Mouse (Mus musculus): ENCODE results near the gene Rimklb. TPM values are rescaled to one million over a fixed set of nuclear protein-coding genes. Genes with fewer than 3 reads are reported as not detected.

Rimklb gene
- polyA plus RNA-seq, 1 experiment from 2014 or later = 6.6 TPM

DNA sequence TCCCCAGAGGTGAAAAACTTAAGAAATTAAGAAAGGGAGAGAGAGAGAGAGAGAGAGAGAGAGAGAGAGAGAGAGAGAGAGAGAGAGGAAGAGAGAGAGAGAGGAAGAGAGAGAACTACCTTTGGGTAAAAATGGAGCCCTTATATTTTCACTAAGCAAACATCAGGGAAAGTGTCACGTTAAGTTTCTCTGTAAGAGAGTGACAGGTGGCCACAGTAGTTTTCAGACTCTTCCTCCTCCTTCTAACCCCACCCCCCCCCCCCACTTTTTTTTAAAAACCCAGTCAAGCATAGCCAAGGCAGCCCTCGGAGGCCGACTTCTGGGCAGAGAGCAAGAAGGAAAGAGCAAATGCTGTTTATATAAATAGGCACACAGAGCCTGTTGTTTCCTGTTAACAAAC is 35.5 kb upstream of the Rimklb start:
- no peaks in the 10 kb centered on the region for H3K9me3 ChIP-seq (replicated peaks; ENCODE audit: low read length)
- H3K4me2 ChIP-seq (ENCODE audit: low read length) = no peak overlapping the region
- no peak for ATAC-seq (replicated peaks; ENCODE audit: low FRiP score, low read depth)
- WGBS = 16% methylated on average over 3 of the region's 3 CpGs
- no peak for TF ChIP-seq CTCF (IDR thresholded peaks at IDR 0.05; ENCODE audit: low read depth)
- no peak overlapping the region for H3K27ac ChIP-seq
- H3K4me3 ChIP-seq (replicated peaks; ENCODE audit: low read depth, low read length) = no peak overlapping the region
- no peaks in the 10 kb centered on the region for H3K27me3 ChIP-seq (ENCODE audit: insufficient read depth, low read length)
- H3K9ac ChIP-seq (ENCODE audit: low read depth, low read length) = no peak overlapping the region
- no peaks in the 10 kb centered on the region for H3K36me3 ChIP-seq (ENCODE audit: insufficient read depth, low read length)
- H3K4me1 ChIP-seq (replicated peaks; ENCODE audit: insufficient read depth, low read length) = no peaks in the 10 kb centered on the region
- no peak for DNase-seq (ENCODE audit: low spot score)

DNA sequence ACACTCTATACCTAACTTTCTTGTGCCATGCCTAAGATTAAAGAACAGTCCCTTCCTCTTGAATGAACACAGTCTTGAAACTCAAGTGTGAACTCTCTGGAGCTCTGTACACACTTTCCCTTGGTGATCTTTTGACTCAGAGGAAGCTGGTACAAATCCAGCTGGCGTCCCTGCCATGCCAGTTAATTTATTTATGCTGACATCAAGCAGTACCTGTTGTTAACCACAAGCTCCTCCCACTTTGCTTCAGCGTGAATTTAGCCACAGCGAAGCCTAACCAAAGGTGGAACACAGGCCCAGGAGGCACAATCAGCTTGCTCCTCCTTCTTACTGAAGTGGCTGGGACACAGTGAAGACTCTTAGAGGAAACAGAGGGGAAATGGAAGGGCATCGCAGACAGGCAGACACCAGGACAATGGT is 34.3 kb upstream of the Rimklb start:
- Histone ChIP-seq H3K36me3 (ENCODE audit: insufficient read depth, low read length) (no peaks in the 10 kb centered on the region), H3K4me3 (replicated peaks; ENCODE audit: low read depth, low read length) (no peak overlapping the region), H3K4me2 (ENCODE audit: low read length) (peak overlapping the region; percentile 41), H3K4me1 (replicated peaks; ENCODE audit: insufficient read depth, low read length) (no peaks in the 10 kb centered on the region), H3K9me3 (replicated peaks; ENCODE audit: low read length) (no peaks in the 10 kb centered on the region), H3K27me3 (ENCODE audit: insufficient read depth, low read length) (no peaks in the 10 kb centered on the region), H3K27ac (no peak overlapping the region), H3K9ac (ENCODE audit: low read depth, low read length) (0 out of 2 replicates have a peak overlapping the region, but pooled peaks have one; percentile 37)
- 11% methylated on average over 4 of the region's 4 CpGs for WGBS
- peak; percentile 73; the same call in 1 of the 2 replicates for ATAC-seq (replicated peaks; ENCODE audit: low FRiP score, low read depth)
- TF ChIP-seq CTCF (IDR thresholded peaks at IDR 0.05; ENCODE audit: low read depth) = no peak
- DNase-seq (ENCODE audit: low spot score) = peak; percentile 44

DNA sequence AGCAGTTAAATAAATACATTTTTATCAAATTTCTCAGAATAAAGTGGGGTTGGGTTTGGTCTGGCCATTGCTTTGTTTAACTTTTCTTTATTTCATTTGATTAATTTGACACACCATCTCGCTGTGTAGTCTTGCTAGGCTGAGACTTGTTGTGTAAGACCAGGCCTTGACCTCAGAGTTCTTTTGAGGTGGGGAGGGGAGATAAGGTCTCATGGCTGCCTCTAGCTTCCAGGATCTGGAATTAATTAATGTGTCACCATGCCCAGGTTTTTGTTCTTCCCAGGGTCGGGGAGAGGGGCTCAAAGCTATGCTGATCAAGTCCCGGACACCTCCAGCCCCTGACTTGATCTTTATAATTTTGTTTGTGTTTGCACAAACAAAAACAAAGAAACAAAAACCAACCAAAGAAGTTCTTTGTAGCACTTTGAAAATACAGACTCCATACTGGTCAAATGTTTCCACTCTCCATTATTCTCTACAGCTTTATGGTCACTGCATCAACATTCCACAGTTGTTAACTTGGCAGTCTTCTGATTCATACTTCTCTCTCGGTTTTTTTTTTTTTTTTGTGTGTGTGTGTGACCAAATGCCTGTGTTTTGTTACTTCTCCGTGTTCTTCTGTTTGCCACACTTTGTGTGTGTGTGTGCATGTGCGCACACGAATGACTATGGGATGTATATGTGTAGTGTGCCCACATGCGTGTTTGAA is 33.1 kb upstream of the Rimklb start:
- ATAC-seq (replicated peaks; ENCODE audit: low FRiP score, low read depth) = no peak

DNA sequence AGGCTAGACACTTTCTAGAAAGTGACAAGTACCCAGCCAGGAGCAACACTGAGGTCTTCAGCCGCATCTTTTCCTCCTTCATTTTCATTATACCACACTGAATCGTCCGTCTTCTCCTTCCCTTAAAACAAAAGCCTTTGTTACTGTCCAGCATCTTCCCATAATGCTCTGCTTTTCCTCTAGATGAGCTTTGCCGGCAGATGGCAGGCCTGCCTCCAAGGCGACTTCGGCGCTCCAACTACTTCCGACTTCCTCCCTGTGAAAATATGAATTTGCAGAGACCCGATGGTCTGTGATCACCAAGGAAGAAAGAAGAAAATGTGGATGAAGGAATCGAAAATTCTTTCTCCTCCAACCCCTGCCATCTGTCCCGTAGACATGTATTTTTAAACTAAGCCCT is 29.6 kb upstream of the Rimklb start:
- DNase-seq (ENCODE audit: low spot score) (no peak), ATAC-seq (replicated peaks; ENCODE audit: low FRiP score, low read depth) (no peak)
- no peaks in the 10 kb centered on the region for H3K36me3 ChIP-seq (ENCODE audit: insufficient read depth, low read length)
- H3K9ac ChIP-seq (ENCODE audit: low read depth, low read length) = no peak overlapping the region
- WGBS = 87% methylated on average over 11 of the region's 11 CpGs
- H3K27me3 ChIP-seq (ENCODE audit: insufficient read depth, low read length) = no peaks in the 10 kb centered on the region
- H3K9me3 ChIP-seq (replicated peaks; ENCODE audit: low read length) = no peaks in the 10 kb centered on the region
- no peak overlapping the region for H3K4me3 ChIP-seq (replicated peaks; ENCODE audit: low read depth, low read length)
- H3K4me2 ChIP-seq (ENCODE audit: low read length) = no peak overlapping the region
- H3K27ac ChIP-seq = no peak overlapping the region
- no peaks in the 10 kb centered on the region for H3K4me1 ChIP-seq (replicated peaks; ENCODE audit: insufficient read depth, low read length)
- no peak for TF ChIP-seq CTCF (IDR thresholded peaks at IDR 0.05; ENCODE audit: low read depth)

More for the DNA sequence above, 33.1 kb upstream of the Rimklb start:
- peak; percentile 74 for DNase-seq (ENCODE audit: low spot score)
- no peaks in the 10 kb centered on the region for H3K9me3 ChIP-seq (replicated peaks; ENCODE audit: low read length)
- TF ChIP-seq CTCF (IDR thresholded peaks at IDR 0.05; ENCODE audit: low read depth) = no peak
- no peak overlapping the region for H3K9ac ChIP-seq (ENCODE audit: low read depth, low read length)
- no peaks in the 10 kb centered on the region for H3K4me1 ChIP-seq (replicated peaks; ENCODE audit: insufficient read depth, low read length)
- no peak overlapping the region for H3K4me3 ChIP-seq (replicated peaks; ENCODE audit: low read depth, low read length)
- H3K27ac ChIP-seq = peak overlapping the region; percentile 72
- H3K36me3 ChIP-seq (ENCODE audit: insufficient read depth, low read length) = no peaks in the 10 kb centered on the region
- no peak overlapping the region for H3K4me2 ChIP-seq (ENCODE audit: low read length)
- H3K27me3 ChIP-seq (ENCODE audit: insufficient read depth, low read length) = no peaks in the 10 kb centered on the region
- WGBS = 61% methylated on average over 8 of the region's 8 CpGs

DNA sequence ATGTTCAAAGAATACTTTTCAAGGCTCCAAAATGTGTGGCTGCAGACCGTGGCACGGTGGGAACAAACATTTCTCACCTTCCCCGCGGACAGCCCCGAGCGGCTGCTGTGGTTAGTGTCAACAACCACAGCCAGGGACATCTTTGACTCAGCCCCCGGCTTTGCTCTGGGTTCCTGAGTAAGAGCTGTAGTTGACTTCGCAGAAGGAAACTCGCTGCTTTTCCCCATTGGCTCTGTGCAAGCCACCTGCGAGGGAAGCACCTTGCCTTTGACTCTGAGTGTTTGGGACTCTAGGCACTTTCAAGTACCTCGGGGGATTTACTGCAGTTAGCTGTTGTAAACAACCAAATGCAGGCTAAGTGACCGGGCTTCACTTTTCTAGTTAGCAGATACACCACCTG is 29.0 kb upstream of the Rimklb start:
- Histone ChIP-seq H3K4me1 (replicated peaks; ENCODE audit: insufficient read depth, low read length) (no peaks in the 10 kb centered on the region), H3K4me3 (replicated peaks; ENCODE audit: low read depth, low read length) (no peak overlapping the region), H3K27ac (no peak overlapping the region), H3K27me3 (ENCODE audit: insufficient read depth, low read length) (no peaks in the 10 kb centered on the region), H3K9me3 (replicated peaks; ENCODE audit: low read length) (no peaks in the 10 kb centered on the region), H3K9ac (ENCODE audit: low read depth, low read length) (no peak overlapping the region), H3K4me2 (ENCODE audit: low read length) (no peak overlapping the region), H3K36me3 (ENCODE audit: insufficient read depth, low read length) (no peaks in the 10 kb centered on the region)
- WGBS = 20% methylated on average over 12 of the region's 12 CpGs
- DNase-seq (ENCODE audit: low spot score) (no peak), ATAC-seq (replicated peaks; ENCODE audit: low FRiP score, low read depth) (no peak)
- TF ChIP-seq CTCF (IDR thresholded peaks at IDR 0.05; ENCODE audit: low read depth) = no peak

DNA sequence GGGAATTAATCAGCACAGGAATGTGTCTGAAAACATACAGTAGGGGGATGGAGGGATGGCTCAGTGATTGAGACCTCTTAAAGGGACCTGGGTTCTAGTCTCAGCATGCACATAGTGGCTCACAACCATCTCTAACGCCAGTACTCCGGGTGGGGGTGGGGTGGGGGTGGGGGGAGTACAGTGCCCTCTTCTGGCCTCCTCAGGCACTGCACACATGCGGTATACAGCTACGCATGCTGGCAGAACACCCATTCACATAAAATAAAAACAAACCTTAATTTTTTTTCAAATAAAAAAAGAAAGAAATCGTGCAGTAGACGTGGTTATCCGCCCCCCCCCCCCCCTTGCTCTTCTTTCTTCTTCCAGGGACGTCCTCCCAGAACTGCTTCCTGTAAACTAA is 24.7 kb upstream of the Rimklb start:
- no peak overlapping the region for H3K4me2 ChIP-seq (ENCODE audit: low read length)
- H3K9me3 ChIP-seq (replicated peaks; ENCODE audit: low read length) = no peaks in the 10 kb centered on the region
- WGBS = 92% methylated on average over 8 of the region's 8 CpGs
- DNase-seq (ENCODE audit: low spot score) (no peak), ATAC-seq (replicated peaks; ENCODE audit: low FRiP score, low read depth) (0 out of 2 replicates have a peak, but pooled peaks have one; percentile 2)
- H3K4me3 ChIP-seq (replicated peaks; ENCODE audit: low read depth, low read length) = no peak overlapping the region
- TF ChIP-seq CTCF (IDR thresholded peaks at IDR 0.05; ENCODE audit: low read depth) = no peak
- H3K36me3 ChIP-seq (ENCODE audit: insufficient read depth, low read length) = no peaks in the 10 kb centered on the region
- H3K9ac ChIP-seq (ENCODE audit: low read depth, low read length) = no peak overlapping the region
- no peak overlapping the region for H3K27ac ChIP-seq
- H3K4me1 ChIP-seq (replicated peaks; ENCODE audit: insufficient read depth, low read length) = no peaks in the 10 kb centered on the region
- no peaks in the 10 kb centered on the region for H3K27me3 ChIP-seq (ENCODE audit: insufficient read depth, low read length)

Measured in kidney, postnatal 0 days (tissue).